Mouse (Mus musculus) myocyte (in vitro differentiated cells): ENCODE measurements around the gene Uqcrfs1. TPM values are rescaled to one million over a fixed set of nuclear protein-coding genes. Genes with fewer than 3 reads are reported as not detected.

ENCODE experiments used
- H3K27me3 ChIP-seq: one replicate; pipeline ENCODE4 v1.6.1; 2011; ENCODE audit not compliant: control insufficient read depth, insufficient read depth, insufficient read length
- H3K36me3 ChIP-seq: one replicate; pipeline ENCODE4 v1.6.1; 2011; ENCODE audit not compliant: control insufficient read depth, insufficient read depth
- H3K4me2 ChIP-seq: one replicate; pipeline ENCODE4 v1.6.1; 2011; ENCODE audit warnings: low read depth, control low read depth
- H3K4me3 ChIP-seq: one replicate; pipeline ENCODE4 v1.5.1; 2011; ENCODE audit warnings: mild to moderate bottlenecking, control low read depth, moderate library complexity
- H3K79me2 ChIP-seq: one replicate; pipeline ENCODE4 v1.6.1; 2011; ENCODE audit not compliant: control insufficient read depth, insufficient read depth
- H3ac ChIP-seq: one replicate; pipeline ENCODE4 v1.6.1; 2011; ENCODE audit not compliant: control insufficient read depth, insufficient read length
- CEBPB ChIP-seq: IDR thresholded peaks from 2 replicates; pipeline ENCODE4 v1.6.1; 2011; ENCODE audit warnings: mild to moderate bottlenecking, moderate library complexity; ENCODE audit not compliant: poor library complexity, insufficient read depth, severe bottlenecking
- E2F4 ChIP-seq: IDR thresholded peaks from one replicate; pipeline ENCODE4 v1.6.1; 2011; ENCODE audit warnings: mild to moderate bottlenecking, control low read depth, moderate library complexity; ENCODE audit not compliant: insufficient read depth
- MAX ChIP-seq: IDR thresholded peaks from one replicate; pipeline ENCODE4 v1.6.1; 2011; ENCODE audit warnings: low read depth, mild to moderate bottlenecking, control low read depth
- MYOD1 ChIP-seq, 3 experiments: IDR thresholded peaks; one replicate each; pipeline ENCODE4 v1.6.1; 2011; ENCODE audit warnings: control low read depth in 2 of 3, low read depth in 2 of 3, mild to moderate bottlenecking in 2 of 3, moderate library complexity in 1 of 3; ENCODE audit not compliant: insufficient read length in 2 of 3, control insufficient read depth in 1 of 3
- MYOG ChIP-seq, 3 experiments: IDR thresholded peaks; one replicate each; pipeline ENCODE4 v1.6.1; 2011; ENCODE audit warnings: control low read depth in 2 of 3, low read depth in 2 of 3, mild to moderate bottlenecking in 2 of 3; ENCODE audit not compliant: insufficient read length in 2 of 3, control insufficient read depth in 1 of 3, insufficient read depth in 1 of 3
- POLR2A ChIP-seq: IDR thresholded peaks from one replicate; pipeline ENCODE4 v1.6.1; 2011; ENCODE audit warnings: low read depth, mild to moderate bottlenecking, control low read depth, moderate library complexity; ENCODE audit not compliant: insufficient read length
- POLR2AphosphoS2 ChIP-seq: IDR thresholded peaks from one replicate; pipeline ENCODE4 v1.6.1; 2011; ENCODE audit warnings: low read depth, control low read depth; ENCODE audit not compliant: insufficient read length
- REST ChIP-seq: IDR thresholded peaks from one replicate; pipeline ENCODE4 v1.6.1; 2011; ENCODE audit warnings: mild to moderate bottlenecking, control low read depth, moderate library complexity; ENCODE audit not compliant: insufficient read depth, insufficient read length
- SRF ChIP-seq: IDR thresholded peaks from one replicate; pipeline ENCODE4 v1.6.1; 2011; ENCODE audit warnings: low read depth; ENCODE audit not compliant: control insufficient read depth, insufficient read length
- TCF12 ChIP-seq: IDR thresholded peaks from one replicate; pipeline ENCODE4 v1.6.1; 2011; ENCODE audit warnings: mild to moderate bottlenecking, control low read depth; ENCODE audit not compliant: poor library complexity, insufficient read depth, severe bottlenecking
- TCF3 ChIP-seq: IDR thresholded peaks from one replicate; pipeline ENCODE4 v1.6.1; 2011; ENCODE audit warnings: low read depth, control low read depth; ENCODE audit not compliant: insufficient read length
- USF1 ChIP-seq: IDR thresholded peaks from one replicate; pipeline ENCODE4 v1.6.1; 2011; ENCODE audit warnings: low read depth, mild to moderate bottlenecking, control low read depth, moderate library complexity
- polyA plus RNA-seq: library from polyadenylated mRNA; unstranded; fragments of >200 nt; fragmentation: generic; extraction: Trizol; gene quantifications from one replicate; pipeline ENCODE4 v1.2.1, GENCODE M21; 2012; ENCODE audit warnings: missing spikeins

The Uqcrfs1 gene
- polyA plus RNA-seq: 229 TPM

DNA sequence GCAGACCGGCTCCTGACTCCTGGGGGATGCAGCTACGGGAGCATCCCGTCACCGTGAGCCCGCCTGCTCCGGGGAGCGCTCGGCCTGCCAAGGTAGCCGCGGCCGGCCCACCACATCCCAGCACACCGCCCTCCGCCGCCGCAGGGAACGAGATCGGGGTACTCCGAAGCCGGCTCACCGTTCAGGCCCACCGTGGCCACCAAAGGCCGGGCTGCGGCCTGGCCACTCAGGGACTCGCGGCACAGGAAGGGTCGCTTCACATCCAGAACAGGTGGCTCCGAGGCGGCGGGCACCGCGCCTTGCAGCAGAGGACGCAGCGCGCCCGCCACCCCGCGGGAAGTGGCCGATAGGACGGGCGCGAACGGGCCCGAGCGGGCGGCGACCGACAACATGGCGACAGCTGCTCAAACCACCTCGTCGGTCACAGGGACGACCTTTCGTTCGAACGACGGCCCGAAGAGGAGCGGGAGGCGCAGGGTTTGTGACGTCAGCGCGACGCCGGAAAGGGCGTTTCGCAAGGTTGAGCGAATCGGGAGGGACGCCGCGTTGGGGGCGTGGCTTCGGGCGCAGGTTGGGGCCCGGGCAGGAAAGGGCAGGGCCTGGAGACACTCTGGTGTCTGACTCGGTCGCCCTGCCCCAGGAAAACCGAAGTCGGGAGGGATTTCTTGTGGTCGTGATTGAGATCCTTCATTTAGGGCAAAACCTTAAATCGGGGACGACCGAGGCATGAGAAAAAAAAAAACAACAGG lies at the start of gene Uqcrfs1:
Gene Uqcrfs1, minus strand, starts transcription at position 507 of the 749 bp plus-strand sequence.
- H3K4me2 ChIP-seq: peak within 1 kb of the TSS; percentile 88
- H3ac ChIP-seq: peak within 1 kb of the TSS; percentile 78
- no peaks in the 10 kb centered on the region for H3K27me3 ChIP-seq
- TF ChIP-seq USF1 (no peak), MYOG (IDR thresholded peaks at IDR 0.05; ENCODE audit: control insufficient read depth in 1 of 3, insufficient read depth in 1 of 3, insufficient read length in 2 of 3, low read depth in 2 of 3) (peak in 2 of 3 experiments; percentile 69 to 82), POLR2A (peak; percentile 90), MYOD1 (IDR thresholded peaks at IDR 0.05; ENCODE audit: control insufficient read depth in 1 of 3, insufficient read length in 2 of 3, low read depth in 2 of 3) (peak in 2 of 3 experiments; percentile 56 to 76), REST (no peak), POLR2AphosphoS2 (peak; percentile 90), MAX (no peak), E2F4 (no peak), CEBPB (no peak), TCF3 (no peak), SRF (peak; percentile 90), TCF12 (no peak)
- H3K4me3 ChIP-seq: peak within 1 kb of the TSS; percentile 45
- H3K36me3 ChIP-seq: peaks cover 11% of the 10 kb centered on the region
- H3K79me2 ChIP-seq: peaks cover 39% of the 10 kb centered on the region

DNA sequence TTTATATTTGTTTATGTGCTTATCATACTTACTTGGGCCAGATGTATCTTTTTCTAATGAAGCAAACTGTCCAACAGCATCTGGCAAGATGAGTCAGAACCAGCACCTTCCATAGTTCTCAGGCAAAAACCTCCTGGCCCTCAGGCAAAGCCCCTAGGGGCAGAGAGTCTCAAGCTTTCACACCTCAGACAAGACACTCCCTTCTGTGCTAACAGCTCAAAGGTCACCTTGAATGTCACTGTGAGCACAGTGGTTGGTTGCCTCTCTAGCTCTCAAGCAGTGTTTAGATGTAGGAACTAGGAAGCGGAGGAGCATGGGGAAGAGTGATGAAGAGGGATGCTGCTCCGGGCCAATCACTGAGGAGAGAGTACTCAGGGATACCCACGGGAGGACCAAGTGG lies 40.6 kb upstream of the Uqcrfs1 start:
- Histone ChIP-seq H3ac (no peak overlapping the region), H3K27me3 (no peaks in the 10 kb centered on the region), H3K36me3 (no peaks in the 10 kb centered on the region), H3K4me2 (no peak overlapping the region), H3K4me3 (no peak overlapping the region), H3K79me2 (no peaks in the 10 kb centered on the region)
- no peak for TF ChIP-seq TCF12
- TF ChIP-seq CEBPB: no peak
- TF ChIP-seq SRF: no peak
- no peak for TF ChIP-seq MYOG (IDR thresholded peaks at IDR 0.05; ENCODE audit: control insufficient read depth in 1 of 3, insufficient read depth in 1 of 3, insufficient read length in 2 of 3, low read depth in 2 of 3)
- TF ChIP-seq POLR2A: no peak
- no peak for TF ChIP-seq USF1
- no peak for TF ChIP-seq TCF3
- no peak for TF ChIP-seq REST
- TF ChIP-seq MAX: no peak

DNA sequence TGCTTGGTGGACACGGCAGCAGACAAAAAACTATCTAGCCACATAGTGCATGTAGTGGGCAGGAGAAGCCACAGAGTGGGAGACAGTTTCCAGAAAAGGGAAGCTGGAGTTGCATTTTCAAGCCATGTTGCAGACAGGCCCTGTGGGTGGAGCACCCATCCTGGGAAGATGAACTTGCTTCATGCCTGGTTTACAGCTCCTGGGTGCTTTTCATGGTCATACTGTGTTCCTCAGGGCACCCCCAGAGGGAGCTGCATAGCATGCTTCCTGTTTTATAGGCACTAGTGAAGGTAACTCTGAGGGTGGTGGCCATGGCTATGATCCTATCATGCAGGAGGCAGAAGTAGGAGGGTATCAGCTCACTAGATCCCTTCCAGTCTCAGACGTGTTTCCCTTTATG lies 37.4 kb upstream of the Uqcrfs1 start:
- Histone ChIP-seq H3ac (no peak overlapping the region), H3K4me2 (no peak overlapping the region), H3K27me3 (no peaks in the 10 kb centered on the region), H3K4me3 (no peak overlapping the region), H3K36me3 (no peaks in the 10 kb centered on the region), H3K79me2 (no peaks in the 10 kb centered on the region)
- no peak for TF ChIP-seq REST
- TF ChIP-seq MYOG (IDR thresholded peaks at IDR 0.05; ENCODE audit: control insufficient read depth in 1 of 3, insufficient read depth in 1 of 3, insufficient read length in 2 of 3, low read depth in 2 of 3): no peak
- TF ChIP-seq POLR2A: no peak
- no peak for TF ChIP-seq USF1
- TF ChIP-seq E2F4: no peak
- no peak for TF ChIP-seq TCF3
- no peak for TF ChIP-seq SRF

DNA sequence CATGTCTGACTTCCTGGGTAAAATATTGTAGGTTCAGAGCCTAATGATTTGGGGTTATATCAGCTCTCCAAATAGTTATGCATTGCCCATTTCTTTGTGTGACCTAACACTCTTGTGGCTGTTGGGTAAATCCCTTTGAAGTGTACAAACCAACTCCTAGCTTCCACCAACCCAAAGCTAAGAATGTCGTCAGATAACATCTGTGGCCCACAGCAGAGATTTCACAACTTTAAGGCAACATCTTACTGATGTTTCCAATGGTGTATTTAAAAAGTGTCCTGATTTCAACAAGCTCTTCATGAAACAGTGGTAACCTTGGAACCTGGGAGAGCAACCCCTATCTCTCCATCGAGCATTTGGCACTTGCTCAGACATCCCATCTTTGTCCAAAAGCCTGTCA lies 33.6 kb upstream of the Uqcrfs1 start:
- H3K79me2 ChIP-seq: no peaks in the 10 kb centered on the region
- H3K4me3 ChIP-seq: no peak overlapping the region

DNA sequence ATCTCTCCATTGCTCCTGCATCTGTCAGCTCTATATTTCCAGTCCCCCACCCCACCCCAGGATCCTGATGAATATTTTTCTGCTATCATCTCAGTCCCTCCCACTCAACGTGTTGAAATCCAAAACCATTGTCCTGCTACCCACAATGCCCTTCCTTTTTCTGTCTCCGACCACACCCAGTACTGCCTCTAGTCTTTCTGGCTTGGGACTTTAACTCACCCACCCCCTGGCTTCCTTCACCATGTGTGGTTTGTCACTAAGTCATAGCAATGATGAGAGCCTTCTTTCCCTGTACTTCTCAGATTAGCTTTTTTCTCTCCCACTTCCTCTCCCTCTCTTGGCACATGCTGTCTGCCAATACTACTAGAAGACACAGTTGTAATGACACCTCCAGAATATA lies 31.7 kb upstream of the Uqcrfs1 start:
- Histone ChIP-seq H3K79me2 (no peaks in the 10 kb centered on the region), H3K27me3 (no peaks in the 10 kb centered on the region), H3K36me3 (no peaks in the 10 kb centered on the region), H3K4me3 (no peak overlapping the region), H3K4me2 (no peak overlapping the region), H3ac (no peak overlapping the region)
- no peak for TF ChIP-seq MYOD1 (IDR thresholded peaks at IDR 0.05; ENCODE audit: control insufficient read depth in 1 of 3, insufficient read length in 2 of 3, low read depth in 2 of 3)
- TF ChIP-seq REST: no peak
- TF ChIP-seq POLR2A: no peak
- TF ChIP-seq CEBPB: no peak
- no peak for TF ChIP-seq E2F4
- no peak for TF ChIP-seq USF1
- TF ChIP-seq TCF3: no peak
- TF ChIP-seq MAX: no peak
- no peak for TF ChIP-seq POLR2AphosphoS2
- no peak for TF ChIP-seq SRF
- TF ChIP-seq MYOG (IDR thresholded peaks at IDR 0.05; ENCODE audit: control insufficient read depth in 1 of 3, insufficient read depth in 1 of 3, insufficient read length in 2 of 3, low read depth in 2 of 3): no peak

More for the DNA sequence above, 33.6 kb upstream of the Uqcrfs1 start:
- no peak overlapping the region for H3ac ChIP-seq
- H3K36me3 ChIP-seq: no peaks in the 10 kb centered on the region
- no peaks in the 10 kb centered on the region for H3K27me3 ChIP-seq
- no peak overlapping the region for H3K4me2 ChIP-seq
- no peak for TF ChIP-seq TCF12
- TF ChIP-seq POLR2AphosphoS2: no peak
- no peak for TF ChIP-seq MYOG (IDR thresholded peaks at IDR 0.05; ENCODE audit: control insufficient read depth in 1 of 3, insufficient read depth in 1 of 3, insufficient read length in 2 of 3, low read depth in 2 of 3)
- TF ChIP-seq MYOD1 (IDR thresholded peaks at IDR 0.05; ENCODE audit: control insufficient read depth in 1 of 3, insufficient read length in 2 of 3, low read depth in 2 of 3): no peak
- no peak for TF ChIP-seq E2F4
- no peak for TF ChIP-seq MAX
- no peak for TF ChIP-seq USF1
- TF ChIP-seq POLR2A: no peak
- TF ChIP-seq SRF: no peak
- no peak for TF ChIP-seq TCF3
